ENCODE assay signal across 12 mouse cellular contexts in the genomic region with DNA sequence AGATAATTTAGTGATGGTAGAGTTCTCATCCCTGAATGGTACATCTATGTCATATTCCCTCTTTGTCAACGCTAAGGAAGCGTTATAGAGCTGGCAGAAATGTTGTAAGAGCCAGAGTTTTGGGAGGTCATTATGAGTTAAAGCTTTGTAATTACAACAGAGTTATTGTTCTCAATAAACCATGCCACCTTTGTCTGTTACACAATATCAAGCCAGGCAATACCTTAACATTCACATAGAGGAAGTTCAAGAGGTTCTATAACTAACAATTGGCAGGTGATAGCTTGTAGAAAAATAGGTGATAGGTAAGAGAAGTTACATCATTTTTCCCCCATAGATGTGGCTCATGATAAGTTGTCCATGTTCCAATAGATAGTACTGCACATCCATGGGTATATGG.
"Had no signal": no experiment of that assay in that cellular context is flagged by ENCODE, and none has a peak within 500 bp of the region (broad histone marks: within the 10 kb centered on the region; RNA-seq: fewer than 3 reads in every experiment).

No protein-coding gene starts in this region.

- DNase-seq: left cerebral cortex, postnatal 4 days; liver; liver, embryonic 13.5 days; liver, postnatal 0 days; lung, adult 18-20 months; lung, adult 2 months; lung, embryonic 14.5 days; lung, postnatal 10 days; lung, postnatal 14 days; lung, postnatal 36 days; lung, postnatal 4 days; midbrain, embryonic 14.5 days had no signal
